Mouse (Mus musculus) CH12.LX (cell line): ENCODE measurements around the gene Iqgap3. TPM values are rescaled to one million over a fixed set of nuclear protein-coding genes. Genes with fewer than 3 reads are reported as not detected.

Experiments
- DNase-seq: peaks from one replicate; pipeline ENCODE4 v3.0.0-alpha.2; 2013; ENCODE audit errors: extremely low read depth
- H3K27ac ChIP-seq: 2 replicates; pipeline ENCODE4 v1.5.1; 2012; ENCODE audit warnings: low read depth, mild to moderate bottlenecking, control low read depth, moderate library complexity; ENCODE audit not compliant: insufficient read depth
- H3K27me3 ChIP-seq: replicated peaks from 2 replicates; pipeline ENCODE3; 2012; ENCODE audit warnings: inconsistent platforms
- H3K36me3 ChIP-seq, 2 experiments: replicated peaks in 1 of 2; 2 replicates each; pipeline versions ENCODE3 to v1.6.1; 2012; ENCODE audit warnings: inconsistent platforms in 1 of 2, low read length in 1 of 2, mild to moderate bottlenecking in 1 of 2, mixed read lengths in 1 of 2, moderate library complexity in 1 of 2; ENCODE audit not compliant: control insufficient read depth in 1 of 2, insufficient read depth in 1 of 2
- H3K4me1 ChIP-seq, 2 experiments: 2 replicates each; pipeline ENCODE4 v1.6.1; 2012; ENCODE audit warnings: inconsistent platforms in 1 of 2, moderate library complexity in 1 of 2; ENCODE audit not compliant: insufficient read depth in 2 of 2, control insufficient read depth in 1 of 2
- H3K4me2 ChIP-seq: 2 replicates; pipeline ENCODE4 v1.6.1; 2012; ENCODE audit warnings: low read depth, mild to moderate bottlenecking, control low read depth; ENCODE audit not compliant: poor library complexity, insufficient read depth, severe bottlenecking
- H3K4me3 ChIP-seq, 3 experiments: fragments of 150-350 bp in 1 of 3; sonication (generic) in 1 of 3; replicated peaks in 1 of 3; 2 replicates each; pipeline versions ENCODE3 to v1.5.1; 2011 to 2012; ENCODE audit warnings: low read depth in 2 of 3, low read length in 2 of 3, mild to moderate bottlenecking in 2 of 3, moderate library complexity in 2 of 3, control low read depth in 1 of 3, improper control_type of control experiment in 1 of 3, inconsistent platforms in 1 of 3, mixed read lengths in 1 of 3; ENCODE audit not compliant: poor library complexity in 1 of 3
- H3K79me2 ChIP-seq: replicated peaks from 2 replicates; pipeline ENCODE4 v1.6.1; 2012; ENCODE audit warnings: mild to moderate bottlenecking, moderate library complexity; ENCODE audit not compliant: control insufficient read depth, poor library complexity, insufficient read depth, severe bottlenecking; ENCODE audit errors: extremely low read depth
- H3K9ac ChIP-seq: 2 replicates; pipeline ENCODE4 v1.6.1; 2012; ENCODE audit warnings: low read depth, mild to moderate bottlenecking, control low read depth, moderate library complexity; ENCODE audit not compliant: insufficient read depth
- H3K9me3 ChIP-seq: replicated peaks from 2 replicates; pipeline ENCODE3; 2012; ENCODE audit warnings: low read length, inconsistent platforms, mixed read lengths
- BHLHE40 ChIP-seq: IDR thresholded peaks from 2 replicates; pipeline ENCODE4 v1.6.1; 2011; ENCODE audit warnings: mild to moderate bottlenecking, low read depth, low read length, improper control_type of control experiment
- CHD1 ChIP-seq: IDR thresholded peaks from 2 replicates; pipeline ENCODE4 v1.6.1; 2012; ENCODE audit warnings: low read depth, low read length, improper control_type of control experiment, inconsistent platforms
- CTCF ChIP-seq, 2 experiments: IDR thresholded peaks in 1 of 2; conservative IDR thresholded peaks in 1 of 2; 2 replicates each; pipeline ENCODE4 v1.5.1; 2011 to 2012; ENCODE audit warnings: low read depth in 2 of 2, low read length in 2 of 2, improper control_type of control experiment in 1 of 2, inconsistent platforms in 1 of 2, mild to moderate bottlenecking in 1 of 2, moderate library complexity in 1 of 2
- E2F4 ChIP-seq: IDR thresholded peaks from 2 replicates; pipeline ENCODE4 v1.6.1; 2011; ENCODE audit warnings: low read depth, low read length, improper control_type of control experiment; ENCODE audit not compliant: insufficient replicate concordance
- ELF1 ChIP-seq: IDR thresholded peaks from 2 replicates; pipeline ENCODE4 v1.6.1; 2014; ENCODE audit warnings: low read depth, mild to moderate bottlenecking, inconsistent platforms, low read length, improper control_type of control experiment
- ETS1 ChIP-seq: conservative IDR thresholded peaks from 2 replicates; pipeline ENCODE4 v1.6.1; 2012; ENCODE audit warnings: low read depth, mild to moderate bottlenecking, inconsistent platforms, low read length, improper control_type of control experiment, moderate library complexity
- GABPA ChIP-seq: IDR thresholded peaks from 2 replicates; pipeline ENCODE4 v1.6.1; 2012; ENCODE audit warnings: low read depth, low read length, improper control_type of control experiment, inconsistent platforms; ENCODE audit not compliant: insufficient replicate concordance
- HCFC1 ChIP-seq: IDR thresholded peaks from 2 replicates; pipeline ENCODE4 v1.6.1; 2012; ENCODE audit warnings: low read depth, mild to moderate bottlenecking, inconsistent platforms, low read length, improper control_type of control experiment
- JUN ChIP-seq: IDR thresholded peaks from 2 replicates; pipeline ENCODE4 v1.6.1; 2011; ENCODE audit warnings: low read depth, mild to moderate bottlenecking, low read length, improper control_type of control experiment, moderate library complexity; ENCODE audit not compliant: insufficient read depth
- JUND ChIP-seq: conservative IDR thresholded peaks from 2 replicates; pipeline ENCODE4 v1.6.1; 2011; ENCODE audit warnings: low read depth, low read length, improper control_type of control experiment
- KAT2A ChIP-seq: IDR thresholded peaks from 2 replicates; pipeline ENCODE4 v1.6.1; 2012; ENCODE audit warnings: low read length, improper control_type of control experiment, inconsistent platforms; ENCODE audit not compliant: insufficient replicate concordance
- MAFK ChIP-seq: IDR thresholded peaks from 2 replicates; pipeline ENCODE4 v1.6.1; 2011; ENCODE audit warnings: low read length, improper control_type of control experiment; ENCODE audit not compliant: insufficient replicate concordance
- MAX ChIP-seq: IDR thresholded peaks from 2 replicates; pipeline ENCODE4 v1.6.1; 2011; ENCODE audit warnings: low read length, improper control_type of control experiment
- MAZ ChIP-seq: IDR thresholded peaks from 2 replicates; pipeline ENCODE4 v1.6.1; 2012; ENCODE audit warnings: low read depth, mild to moderate bottlenecking, inconsistent platforms, low read length, improper control_type of control experiment, moderate library complexity
- MEF2A ChIP-seq: IDR thresholded peaks from 2 replicates; pipeline ENCODE4 v1.6.1; 2014; ENCODE audit warnings: low read depth, mild to moderate bottlenecking, inconsistent platforms, low read length, improper control_type of control experiment, borderline replicate concordance
- MXI1 ChIP-seq: IDR thresholded peaks from 2 replicates; pipeline ENCODE4 v1.6.1; 2011; ENCODE audit warnings: mild to moderate bottlenecking, low read depth, low read length, improper control_type of control experiment
- MYC ChIP-seq: IDR thresholded peaks from 2 replicates; pipeline ENCODE4 v1.6.1; 2011; ENCODE audit warnings: low read depth, mild to moderate bottlenecking, improper control_type of control experiment, low read length
- NELFE ChIP-seq: IDR thresholded peaks from 2 replicates; pipeline ENCODE4 v1.6.1; 2011; ENCODE audit warnings: low read depth, low read length, improper control_type of control experiment
- NRF1 ChIP-seq: IDR thresholded peaks from 2 replicates; pipeline ENCODE4 v1.6.1; 2014; ENCODE audit warnings: low read depth, mild to moderate bottlenecking, inconsistent platforms, low read length, improper control_type of control experiment, moderate library complexity
- PAX5 ChIP-seq: IDR thresholded peaks from 2 replicates; pipeline ENCODE4 v1.6.1; 2012; ENCODE audit warnings: low read length, inconsistent platforms, mixed read lengths
- POLR2A ChIP-seq: IDR thresholded peaks from 2 replicates; pipeline ENCODE4 v1.6.1; 2011; ENCODE audit warnings: low read depth, mild to moderate bottlenecking, improper control_type of control experiment, low read length
- POLR2AphosphoS2 ChIP-seq: IDR thresholded peaks from 2 replicates; pipeline ENCODE4 v1.6.1; 2011; ENCODE audit warnings: low read depth, low read length, improper control_type of control experiment
- RAD21 ChIP-seq: IDR thresholded peaks from 2 replicates; pipeline ENCODE4 v1.6.1; 2011; ENCODE audit warnings: low read depth, mild to moderate bottlenecking, low read length, improper control_type of control experiment, moderate library complexity
- SIN3A ChIP-seq: IDR thresholded peaks from 2 replicates; pipeline ENCODE4 v1.6.1; 2012; ENCODE audit warnings: low read length, improper control_type of control experiment, inconsistent platforms
- TBP ChIP-seq: conservative IDR thresholded peaks from 2 replicates; pipeline ENCODE4 v1.6.1; 2011; ENCODE audit warnings: low read depth, low read length, improper control_type of control experiment
- TCF12 ChIP-seq: IDR thresholded peaks from 2 replicates; pipeline ENCODE4 v1.6.1; 2014; ENCODE audit warnings: low read depth, mild to moderate bottlenecking, inconsistent platforms, low read length, improper control_type of control experiment
- UBTF ChIP-seq: IDR thresholded peaks from 2 replicates; pipeline ENCODE4 v1.6.1; 2012; ENCODE audit warnings: low read depth, mild to moderate bottlenecking, inconsistent platforms, low read length, improper control_type of control experiment, moderate library complexity
- USF1 ChIP-seq: IDR thresholded peaks from 2 replicates; pipeline ENCODE4 v1.6.1; 2014; ENCODE audit warnings: low read depth, mild to moderate bottlenecking, inconsistent platforms, low read length, improper control_type of control experiment
- USF2 ChIP-seq: conservative IDR thresholded peaks from 2 replicates; pipeline ENCODE4 v1.6.1; 2011; ENCODE audit warnings: low read depth, low read length, improper control_type of control experiment
- ZC3H11A ChIP-seq: IDR thresholded peaks from 2 replicates; pipeline ENCODE4 v1.6.1; 2012; ENCODE audit warnings: low read depth, mild to moderate bottlenecking, inconsistent platforms, low read length, improper control_type of control experiment
- ZKSCAN1 ChIP-seq: IDR thresholded peaks from 2 replicates; pipeline ENCODE4 v1.6.1; 2012; ENCODE audit warnings: low read depth, inconsistent platforms, low read length, improper control_type of control experiment, borderline replicate concordance
- dilution Hi-C: fragments of 300-500 bp; cut with MboI; formaldehyde crosslinking; loops from 2 replicates; pipeline ENCODE4 v1.14.3; 2020; ENCODE audit warnings: low sequenced_read_pairs; ENCODE audit not compliant: extremely low pct_unique_long_range_greater_than_20kb, extremely low pct_ligation_motif_present
- in situ Hi-C: fragments of 300-500 bp; cut with MboI; formaldehyde crosslinking; loops from 3 replicates; pipeline ENCODE4 v1.14.3; 2019; ENCODE audit warnings: low sequenced_read_pairs, low pct_ligation_motif_present, low pct_unique_long_range_greater_than_20kb, mixed read lengths
- polyA plus RNA-seq: library from polyadenylated mRNA; unstranded; fragments of >175 nt; gene quantifications from 2 replicates; pipeline ENCODE4 v1.2.1, GENCODE M21; 2012; ENCODE audit warnings: low read depth; ENCODE audit not compliant: insufficient read length
- total RNA-seq, 2 experiments: library from RNA; depleted of rRNA; stranded (reverse); fragments of 300-350 nt in 1 of 2; fragments of >200 nt in 1 of 2; gene quantifications; 2 replicates each; pipeline ENCODE4 v1.2.3; 2012 to 2014

Gene Iqgap3
- total and polyA plus RNA-seq, 3 experiments: 13.0 to 21.9 (median 18.3) TPM

DNA sequence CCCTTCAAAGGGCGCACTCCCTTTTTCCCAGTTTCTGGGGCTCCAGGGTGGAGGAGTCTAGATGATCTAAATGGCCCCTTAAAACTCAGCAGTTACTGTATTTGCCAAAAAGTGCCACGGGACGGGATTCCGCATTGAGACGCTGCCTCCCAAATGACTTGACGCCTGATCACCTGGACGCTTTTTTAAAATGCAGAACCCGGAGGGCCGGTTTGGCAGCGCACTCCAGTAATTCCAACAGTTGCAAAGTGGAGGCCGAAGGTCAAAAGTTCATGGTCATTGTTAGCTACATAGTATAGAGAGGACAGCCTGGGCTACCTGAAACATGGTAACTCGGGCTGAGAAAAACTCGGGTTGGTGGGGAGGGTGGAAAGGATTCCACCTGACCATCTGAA lies 450 bp downstream of the Iqgap3 start:
- H3K4me3 ChIP-seq: peak overlapping the region; percentile 56 to 76 (median 66)
- H3K27me3 ChIP-seq: peaks cover 16% of the 10 kb centered on the region
- no peak overlapping the region for H3K27ac ChIP-seq
- no peaks in the 10 kb centered on the region for H3K9me3 ChIP-seq
- peak overlapping the region; percentile 23; the same call in 1 of the 2 replicates for H3K9ac ChIP-seq
- peak overlapping the region; percentile 65 for H3K4me2 ChIP-seq
- TF ChIP-seq HCFC1: no peak
- no peak for TF ChIP-seq POLR2A
- TF ChIP-seq USF2: no peak
- TF ChIP-seq MYC: no peak
- no peak for TF ChIP-seq USF1
- TF ChIP-seq MEF2A: no peak
- no peak for TF ChIP-seq CHD1
- no peak for TF ChIP-seq POLR2AphosphoS2
- TF ChIP-seq, all 38 proteins: peak for 0
- Histone ChIP-seq H3K4me1 (peaks cover 10 to 40% of the 10 kb centered on the region in 2 experiments), H3K36me3 (peaks cover 0 to 23% of the 10 kb centered on the region in 2 experiments), H3K79me2 (no peaks in the 10 kb centered on the region)
- no peak for DNase-seq
- dilution Hi-C loops: no loop called here
- in situ Hi-C loops: loop anchor here (5.0 kb wide), 1 partner anchor 60 kb away; no protein-coding TSS in a partner anchor

DNA sequence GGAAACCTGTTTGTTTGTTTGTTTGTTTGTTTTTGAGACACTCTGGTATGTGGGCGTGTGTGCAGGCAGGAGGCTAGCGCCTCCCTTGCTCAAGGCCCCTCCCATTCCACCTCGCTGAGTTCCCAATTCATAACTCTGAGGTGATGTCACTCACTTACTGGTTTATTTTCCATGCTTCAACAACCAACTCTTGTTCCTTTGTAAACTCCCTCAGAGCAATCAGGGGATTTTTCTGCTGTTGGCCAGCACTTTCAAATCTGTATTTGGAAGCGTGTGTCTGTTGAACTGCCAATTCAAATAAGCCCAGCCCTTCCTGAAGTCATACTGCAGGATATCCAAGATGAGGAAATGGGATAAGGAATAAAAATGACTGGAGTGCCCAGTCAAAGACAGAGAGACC lies 892 bp downstream of the Iqgap3 start:
- DNase-seq: peak; percentile 88
- Histone ChIP-seq H3K27me3 (peaks cover 12% of the 10 kb centered on the region), H3K4me1 (peaks cover 10 to 40% of the 10 kb centered on the region in 2 experiments), H3K27ac (peak overlapping the region; percentile 66; the same call in 1 of the 2 replicates), H3K79me2 (no peaks in the 10 kb centered on the region), H3K36me3 (peaks cover 0 to 24% of the 10 kb centered on the region in 2 experiments), H3K4me3 (peak overlapping the region; percentile 56 to 76 (median 66)), H3K9me3 (no peaks in the 10 kb centered on the region), H3K4me2 (peak overlapping the region; percentile 65), H3K9ac (peak overlapping the region; percentile 1; the same call in 1 of the 2 replicates)
- in situ Hi-C loops: loop anchor here (5.0 kb wide), 1 partner anchor 60 kb away; no protein-coding TSS in a partner anchor
- dilution Hi-C loops: no loop called here
- TF ChIP-seq JUN (peak; percentile 89), TCF12 (peak; percentile 42; the same call in 1 of the 2 replicates), MAFK (0 out of 2 replicates have a peak, but pooled peaks have one; percentile 48), CTCF (conservative IDR thresholded peaks at IDR 0.05 in 1 of 2, IDR thresholded peaks at IDR 0.05 in 1 of 2; ENCODE audit: low read depth in 2 of 2, low read length in 2 of 2) (no peak), MXI1 (peak; percentile 28; the same call in 1 of the 2 replicates), SIN3A (peak; percentile 92), PAX5 (no peak), KAT2A (no peak), MYC (peak; percentile 83; the same call in 1 of the 2 replicates), ZC3H11A (no peak), USF1 (no peak), GABPA (no peak), MAZ (peak; percentile 64; the same call in 1 of the 2 replicates), USF2 (no peak), NRF1 (peak; percentile 31; the same call in 1 of the 2 replicates), E2F4 (0 out of 2 replicates have a peak, but pooled peaks have one; percentile 23), ETS1 (peak; percentile 89), HCFC1 (peak; percentile 45), ZKSCAN1 (no peak), MAX (peak; percentile 48), RAD21 (no peak), ELF1 (peak; percentile 63), NELFE (no peak), BHLHE40 (peak; percentile 67), JUND (peak; percentile 79), UBTF (no peak), TBP (no peak), POLR2AphosphoS2 (no peak)
